Mouse (Mus musculus) CD4-positive, CD25-positive, alpha-beta regulatory T cell, adult 4 months (primary cell): ENCODE measurements around the gene Scn1b. TPM values are rescaled to one million over a fixed set of nuclear protein-coding genes. Genes with fewer than 3 reads are reported as not detected.

Experiments used
- ATAC-seq: one replicate; pipeline ENCODE4 v1.8.0; 2017
- polyA plus RNA-seq, 2 experiments: library from polyadenylated mRNA; unstranded; fragments of 100-300 nt; shearing (Covaris generic); gene quantifications; one replicate each; pipeline ENCODE4 v1.2.1; 2017

The Scn1b gene
- polyA plus RNA-seq, 2 experiments from 2014 or later: not detected

DNA sequence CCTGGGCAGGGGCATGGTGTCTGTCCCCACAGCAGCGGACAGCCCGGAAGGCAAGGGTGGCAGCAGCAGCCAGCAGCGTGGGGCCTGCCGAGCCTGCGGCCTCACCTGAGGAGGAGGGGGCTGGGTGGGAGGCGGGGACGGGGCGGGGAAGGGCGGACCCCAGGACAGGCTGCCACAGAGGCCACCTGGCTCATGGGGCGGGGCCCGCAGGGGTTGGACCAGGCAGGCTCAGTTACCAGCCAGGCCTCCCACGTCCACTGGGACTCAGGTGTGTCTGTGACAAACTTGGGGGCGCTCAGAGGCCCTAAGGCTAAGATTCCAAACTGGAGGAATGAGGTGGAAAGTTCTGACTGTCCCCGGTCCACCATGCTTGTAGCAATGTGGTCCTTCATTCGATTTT, 11.6 kb downstream of the Scn1b start, which contains the start of gene Hpn:
Gene Hpn, minus strand, starts transcription at position 109 of the 400 bp plus-strand sequence.
- no peak for ATAC-seq

DNA sequence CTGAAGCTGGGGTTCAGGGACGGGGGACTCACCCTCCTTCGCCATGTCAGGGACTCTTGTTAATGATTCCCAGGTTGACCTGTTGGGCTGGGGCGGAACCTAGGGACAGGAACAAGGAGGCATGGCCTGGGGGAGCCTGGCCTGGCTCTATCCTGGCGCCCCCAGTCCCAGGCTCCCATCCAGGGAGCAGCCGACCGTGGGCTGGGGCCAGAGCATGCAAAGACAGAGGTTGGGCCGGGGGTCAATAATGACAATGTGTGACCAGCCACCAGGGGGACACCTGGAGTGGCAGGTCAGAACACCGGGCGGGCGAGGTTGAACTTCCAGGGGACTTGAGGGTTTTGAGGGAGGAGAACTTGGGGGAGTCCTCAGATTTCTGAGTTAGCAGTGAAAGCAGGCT, 12.2 kb downstream of the Scn1b start:
- no peak for ATAC-seq

GRCm38 (mm10) chr7:31113800-31114199, 13.0 kb downstream of the Scn1b start:
- ATAC-seq: no peak

DNA sequence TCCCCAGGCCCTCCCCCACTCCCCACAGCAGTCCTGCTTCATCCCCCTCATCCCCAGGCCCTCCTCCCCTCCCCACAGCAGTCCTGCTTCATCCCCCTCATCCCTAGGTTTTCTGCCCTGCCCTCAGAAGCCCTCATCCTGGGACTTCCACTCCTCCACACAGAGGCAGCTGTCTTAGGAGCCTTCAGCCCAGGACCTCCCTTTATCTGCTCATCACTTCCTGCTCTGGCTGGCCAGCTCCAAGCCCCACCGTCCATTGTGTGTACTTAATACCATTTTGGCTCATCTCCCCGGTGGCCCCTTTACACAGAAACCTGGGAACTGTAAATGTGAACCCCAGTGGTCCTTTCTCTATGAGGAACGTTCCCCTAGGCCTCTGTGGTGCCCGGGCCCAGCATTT, 14.8 kb downstream of the Scn1b start:
- no peak for ATAC-seq

GRCm38 (mm10) chr7:31110861-31111385, 15.9 kb downstream of the Scn1b start:
- ATAC-seq: peak; percentile 98

- no peak for ATAC-seq
Observed at GRCm38 (mm10) chr7:31109796-31110195, 17.0 kb downstream of the Scn1b start.

- ATAC-seq: no peak
Observed at GRCm38 (mm10) chr7:31109091-31109490, 17.7 kb downstream of the Scn1b start.

GRCm38 (mm10) chr7:31107781-31108180, 19.0 kb downstream of the Scn1b start:
- ATAC-seq: no peak

GRCm38 (mm10) chr7:31106166-31106565, 20.6 kb downstream of the Scn1b start:
- no peak for ATAC-seq

DNA sequence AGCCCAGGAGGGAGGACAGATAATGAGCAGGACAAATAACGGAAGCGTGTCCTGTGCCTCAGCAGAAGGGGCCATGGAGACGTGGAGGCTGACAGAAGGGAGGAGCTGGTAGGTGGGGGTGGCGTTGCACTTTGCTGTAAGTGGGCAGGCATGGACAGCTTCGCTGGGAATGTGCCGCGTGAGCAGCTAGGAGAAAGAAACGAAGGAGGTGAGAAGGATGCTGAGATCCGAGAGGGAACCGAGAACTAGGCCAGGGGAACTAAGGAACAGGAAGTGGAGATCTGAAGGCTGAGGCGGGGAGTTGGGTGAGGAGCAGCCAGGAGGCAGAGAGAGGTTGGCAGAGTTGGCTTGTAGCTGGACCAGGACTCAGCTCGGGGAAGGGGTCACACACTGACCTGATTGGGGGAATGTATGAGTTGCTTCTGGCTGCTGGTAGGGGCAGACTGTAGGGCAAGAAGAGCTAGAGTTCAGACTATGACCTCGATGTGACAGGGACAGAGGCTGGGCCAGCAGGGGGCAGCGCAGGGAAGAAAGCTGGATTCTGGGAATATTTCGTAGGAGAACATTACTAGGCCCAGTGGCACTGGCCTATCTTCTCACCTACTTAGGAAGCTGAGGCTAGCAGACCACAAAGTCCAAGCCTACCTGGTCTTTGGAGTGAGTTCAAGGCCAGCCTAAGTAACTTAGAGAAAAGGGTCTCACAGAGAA, 21.6 kb downstream of the Scn1b start:
- no peak for ATAC-seq

- ATAC-seq: no peak
Observed at GRCm38 (mm10) chr7:31100786-31101185, 26.0 kb downstream of the Scn1b start.

GRCm38 (mm10) chr7:31099612-31099982, 27.2 kb downstream of the Scn1b start:
- ATAC-seq: no peak

- no peak for ATAC-seq
Observed at GRCm38 (mm10) chr7:31098697-31099611, 27.8 kb downstream of the Scn1b start.

DNA sequence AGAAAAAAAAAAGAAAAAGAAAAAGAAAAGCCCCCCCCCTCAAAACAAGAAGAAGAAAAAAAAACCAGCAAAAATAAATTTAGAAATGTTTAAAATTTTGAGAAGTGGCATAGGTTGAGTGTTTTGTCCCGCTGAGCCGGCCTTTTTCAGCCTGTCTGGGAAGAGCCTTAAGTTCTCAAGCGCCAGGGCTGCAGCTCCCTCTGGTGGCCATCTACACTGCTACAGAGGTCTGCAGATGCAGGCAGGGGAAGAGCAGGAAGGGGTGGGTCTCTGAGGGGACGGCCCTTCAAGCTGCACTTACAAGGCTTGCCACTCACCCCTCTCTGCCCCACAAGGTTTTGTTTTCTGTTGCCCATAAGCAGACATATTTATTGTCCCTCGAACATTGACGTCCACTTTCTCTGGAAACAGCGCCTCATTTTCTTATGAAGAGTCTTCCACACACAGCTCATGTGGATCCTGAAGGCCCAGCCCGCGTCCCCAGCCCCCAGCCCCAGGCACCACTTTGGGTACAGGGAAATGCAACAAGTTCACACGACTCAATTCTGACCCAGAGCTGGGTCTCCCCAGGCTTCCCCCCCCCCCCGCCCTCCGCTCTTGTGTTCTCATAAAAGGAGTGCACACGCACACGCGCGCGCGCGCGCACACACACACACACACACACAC, 29.1 kb downstream of the Scn1b start:
- peak; percentile 99 for ATAC-seq

DNA sequence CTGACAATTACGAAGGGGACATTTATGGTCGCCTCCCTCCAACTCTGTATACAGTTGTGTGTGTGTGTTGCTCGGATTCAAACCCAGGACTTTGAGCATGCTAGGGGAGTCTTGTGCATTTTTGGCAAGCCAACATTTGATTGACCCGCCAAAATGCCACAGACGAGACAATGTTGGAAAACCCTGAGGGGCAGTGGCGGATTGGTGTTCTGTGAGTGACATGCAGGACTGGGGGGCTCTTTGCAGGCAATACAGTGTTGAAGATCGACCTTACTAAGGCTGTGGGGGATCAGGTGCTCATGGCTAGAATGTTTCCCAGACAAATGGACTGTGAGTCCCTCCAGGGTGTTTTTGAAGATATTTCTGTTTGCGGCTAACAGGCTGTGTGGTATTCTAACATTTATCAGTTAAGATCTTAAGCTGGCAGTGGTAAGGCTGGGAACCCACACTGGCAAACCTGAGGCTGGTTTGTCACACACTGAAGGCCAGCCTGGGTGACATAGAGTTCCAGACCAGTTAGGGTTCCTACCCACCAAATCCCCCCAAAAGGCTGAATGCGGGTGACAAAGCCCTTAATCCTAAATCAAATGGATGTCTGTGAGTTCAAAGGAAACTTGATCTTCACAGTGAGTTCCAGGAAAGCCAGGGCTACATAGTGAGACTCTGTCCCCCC, 29.8 kb downstream of the Scn1b start:
- no peak for ATAC-seq

DNA sequence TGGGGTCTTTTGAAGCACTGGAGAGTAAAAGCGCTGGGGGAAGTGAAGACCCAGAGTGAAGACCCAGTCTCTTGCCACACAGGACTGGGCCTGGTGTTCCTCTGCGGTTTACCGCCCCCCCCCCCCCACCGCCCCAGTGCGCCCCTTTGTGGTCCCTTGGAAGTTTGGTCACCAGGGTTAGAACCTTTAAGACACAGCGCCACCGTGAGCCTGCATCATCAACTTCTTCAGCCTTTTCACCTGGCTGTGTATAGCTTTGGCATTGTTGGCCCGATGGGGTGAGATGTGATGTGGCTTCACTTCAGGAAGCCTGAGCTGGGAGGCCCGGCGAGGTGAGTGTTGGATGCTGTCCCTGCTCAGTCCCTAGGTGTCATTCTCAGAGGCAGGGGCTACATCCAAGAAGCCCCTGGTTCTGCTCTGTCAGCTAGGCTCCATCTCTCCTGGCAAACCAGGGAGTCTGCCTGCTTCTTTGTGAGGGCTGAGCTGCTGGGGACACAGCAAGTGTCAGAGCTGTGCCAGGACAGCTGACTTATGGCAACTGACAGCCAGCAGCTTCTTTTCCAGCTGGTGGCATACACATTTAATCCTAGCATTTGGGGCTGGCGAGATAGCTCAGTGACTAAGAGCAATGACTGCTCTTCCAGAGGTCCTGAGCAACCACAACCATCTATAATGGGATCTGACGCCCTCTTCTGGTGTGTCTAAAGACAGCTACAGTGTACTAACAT, 31.9 kb downstream of the Scn1b start:
- no peak for ATAC-seq

DNA sequence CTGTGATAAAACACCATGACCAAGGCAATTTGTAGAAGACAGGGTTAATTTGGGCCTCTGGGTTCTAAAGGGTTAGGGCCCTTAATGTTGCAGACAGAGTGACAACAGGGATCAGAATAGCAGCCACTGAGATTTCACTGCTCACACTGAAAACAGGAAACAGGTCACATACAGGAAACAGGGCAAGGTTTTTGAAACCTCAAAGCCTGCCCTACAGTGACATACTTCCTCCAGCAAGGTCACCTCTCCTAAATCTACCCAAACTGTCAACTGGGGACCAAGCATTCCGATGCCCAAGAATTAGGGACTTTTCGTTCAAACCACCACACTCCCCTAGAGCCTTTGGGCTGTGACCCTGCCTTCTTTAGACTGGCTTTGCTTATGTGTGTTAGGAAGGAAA, 37.1 kb downstream of the Scn1b start:
- ATAC-seq: peak; percentile 95

DNA sequence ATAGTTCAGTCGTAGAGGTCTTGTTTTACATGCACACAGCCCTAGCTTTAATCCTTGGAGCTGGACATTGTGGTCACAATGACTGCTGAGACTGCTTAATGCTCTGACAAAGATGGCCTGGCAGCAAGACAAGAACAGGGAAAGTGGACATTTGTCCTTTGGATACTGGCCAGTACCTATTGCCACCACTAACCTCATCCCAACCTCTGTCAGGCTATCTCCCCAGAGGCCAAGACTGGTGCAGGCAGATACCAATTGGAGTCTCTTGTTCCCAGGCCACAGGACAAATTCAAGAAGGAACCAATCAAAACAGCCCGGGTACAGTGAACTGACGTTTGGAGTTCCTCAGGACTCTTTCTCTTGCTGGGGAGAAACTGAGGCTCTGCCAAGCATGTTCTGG, 38.6 kb downstream of the Scn1b start:
- ATAC-seq: no peak

DNA sequence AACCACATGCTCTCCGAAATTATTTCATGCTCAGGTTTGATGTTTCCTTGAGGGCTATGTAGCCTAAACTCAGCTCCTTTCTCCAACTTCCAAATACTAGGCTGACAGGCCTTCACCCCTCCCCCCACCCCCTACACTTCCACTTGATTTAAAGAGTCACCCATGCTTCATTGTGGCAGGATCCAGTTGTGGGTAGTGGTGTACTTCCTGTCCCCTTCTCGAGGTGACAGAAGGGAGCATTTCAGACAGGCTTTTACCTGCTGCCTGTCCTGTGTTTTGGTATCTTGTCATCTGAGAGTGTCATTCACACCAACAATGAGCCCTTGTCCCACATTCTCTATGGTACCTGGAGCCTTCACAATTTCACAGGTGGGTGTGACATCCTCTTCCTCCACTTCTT, 39.5 kb downstream of the Scn1b start:
- peak; percentile 57 for ATAC-seq

DNA sequence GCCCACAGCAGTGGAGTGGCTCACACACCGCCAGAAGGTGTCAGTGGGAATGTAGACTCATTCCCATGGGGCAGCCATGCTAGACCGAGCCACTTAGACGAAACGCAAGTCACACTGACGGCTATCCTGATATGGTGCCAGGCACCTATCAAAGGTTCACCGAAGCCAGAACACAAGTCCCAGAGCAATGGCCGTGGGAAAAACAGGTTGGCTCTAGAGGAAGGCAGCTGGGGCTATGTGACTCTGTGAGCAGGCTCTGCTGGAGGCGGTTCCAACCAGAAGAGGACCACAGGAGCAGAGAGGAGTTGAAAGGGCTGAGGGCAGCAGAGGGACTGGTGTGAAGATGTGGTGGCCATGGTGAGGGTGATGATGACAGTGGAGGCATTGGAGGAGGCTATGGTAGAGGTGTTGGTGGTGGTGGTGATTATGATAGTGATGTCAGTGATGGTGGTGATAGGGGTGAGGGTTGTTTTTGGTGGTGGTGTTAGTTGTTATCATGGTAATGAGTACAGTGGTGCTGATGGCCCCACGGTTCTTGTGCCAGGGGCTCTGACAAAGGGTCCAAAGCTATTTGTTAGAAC, 40.5 kb downstream of the Scn1b start:
- no peak for ATAC-seq

DNA sequence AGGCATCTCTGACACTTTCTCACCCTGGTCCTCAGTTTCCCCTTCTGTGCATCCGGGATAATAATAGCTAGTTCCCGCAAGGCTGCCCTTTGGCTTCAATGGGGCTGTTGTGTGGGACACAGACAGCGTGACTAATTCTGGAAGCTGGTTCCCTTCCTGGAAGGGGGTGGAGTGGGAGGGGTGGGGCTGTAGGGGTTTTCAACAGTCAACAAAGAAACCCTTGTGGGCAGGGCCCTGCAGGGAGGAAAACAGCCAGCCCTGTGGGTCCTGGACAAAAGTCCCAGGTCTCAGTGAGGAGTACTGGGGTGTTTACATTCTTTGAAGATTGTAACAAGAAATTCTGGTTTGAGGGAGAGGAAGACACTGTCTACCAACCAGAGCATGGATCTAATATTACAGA, 41.6 kb downstream of the Scn1b start:
- ATAC-seq: no peak
